Mouse (Mus musculus) ovary, adult 18-20 months (tissue): ENCODE measurements around the gene Cpz.

Experiments
- DNase-seq: peaks from one replicate; pipeline ENCODE4 v3.0.0; 2022; ENCODE audit warnings: low spot score, mixed read lengths

Gene Cpz

GRCm38 (mm10) chr5:35530442-35530841 is 4.9 kb upstream of the Cpz start:
- no peak for DNase-seq

DNA sequence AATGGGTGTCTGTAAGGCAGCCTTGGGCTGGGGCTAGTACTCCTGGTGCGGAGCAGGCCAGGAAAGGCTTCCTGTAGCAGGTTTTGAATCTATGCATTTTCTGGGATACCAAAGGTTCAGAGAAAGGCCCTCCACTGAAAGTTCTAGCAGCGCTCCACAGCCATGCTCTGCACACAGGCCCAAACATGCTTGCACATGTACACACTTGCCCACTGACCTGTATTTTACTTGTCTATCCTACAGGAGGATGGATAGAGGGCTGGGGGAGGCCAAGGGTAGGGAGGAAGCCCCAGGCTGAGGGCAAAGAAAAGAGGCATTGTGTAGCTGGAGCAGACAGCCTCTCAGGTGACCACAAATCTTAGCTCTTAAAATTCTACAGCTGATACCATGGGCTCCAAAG is 1.1 kb downstream of the Cpz start:
- no peak for DNase-seq

GRCm38 (mm10) chr5:35523735-35524134 is 1.8 kb downstream of the Cpz start:
- DNase-seq: no peak

- DNase-seq: no peak
These were observed 8.7 kb downstream of the Cpz start for GRCm38 (mm10) chr5:35516781-35517180.

- no peak for DNase-seq
These were observed 14.9 kb downstream of the Cpz start for GRCm38 (mm10) chr5:35510589-35510988.

DNA sequence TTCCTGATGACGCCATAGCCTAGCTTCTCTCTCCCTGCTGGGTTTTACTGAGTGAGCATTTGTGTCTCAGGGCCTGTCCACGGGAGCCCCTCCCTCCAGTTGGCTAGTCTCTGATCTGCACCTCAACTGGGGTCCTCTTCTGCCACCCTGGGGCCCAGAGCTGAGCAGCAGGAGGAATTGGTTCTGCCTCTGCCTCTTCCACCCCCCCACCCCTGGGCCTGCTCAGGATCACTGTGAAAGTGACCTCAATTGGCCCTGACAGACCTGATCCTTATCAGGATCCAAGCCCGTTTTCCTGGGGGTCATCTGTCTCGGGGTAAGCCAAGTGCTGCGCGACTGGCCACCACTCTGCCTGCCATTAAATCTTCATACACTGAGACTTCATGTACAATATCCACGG is 20.5 kb downstream of the Cpz start:
- DNase-seq: no peak

DNA sequence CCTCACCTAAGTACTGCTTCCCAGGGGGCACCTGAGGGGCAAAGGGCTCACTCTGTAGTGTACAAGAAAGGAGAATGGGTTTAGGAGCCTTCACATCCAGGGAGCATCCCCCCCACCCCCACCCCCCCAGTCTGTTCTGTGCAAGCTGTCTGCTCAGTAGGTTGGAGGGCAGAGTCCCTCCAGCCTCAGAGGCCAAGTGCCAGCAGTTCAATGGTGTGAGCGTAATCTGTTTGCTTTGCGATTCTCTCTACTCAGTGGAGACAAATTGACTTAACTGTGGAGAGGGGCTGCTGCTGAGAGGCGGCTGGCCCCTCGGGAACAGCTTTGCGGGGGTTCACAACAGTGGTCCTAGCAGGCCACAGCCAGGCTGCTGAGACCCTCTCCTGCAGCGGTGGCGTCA is 28.2 kb downstream of the Cpz start:
- no peak for DNase-seq

- no peak for DNase-seq
These were observed 29.5 kb downstream of the Cpz start for GRCm38 (mm10) chr5:35495989-35496388.

DNA sequence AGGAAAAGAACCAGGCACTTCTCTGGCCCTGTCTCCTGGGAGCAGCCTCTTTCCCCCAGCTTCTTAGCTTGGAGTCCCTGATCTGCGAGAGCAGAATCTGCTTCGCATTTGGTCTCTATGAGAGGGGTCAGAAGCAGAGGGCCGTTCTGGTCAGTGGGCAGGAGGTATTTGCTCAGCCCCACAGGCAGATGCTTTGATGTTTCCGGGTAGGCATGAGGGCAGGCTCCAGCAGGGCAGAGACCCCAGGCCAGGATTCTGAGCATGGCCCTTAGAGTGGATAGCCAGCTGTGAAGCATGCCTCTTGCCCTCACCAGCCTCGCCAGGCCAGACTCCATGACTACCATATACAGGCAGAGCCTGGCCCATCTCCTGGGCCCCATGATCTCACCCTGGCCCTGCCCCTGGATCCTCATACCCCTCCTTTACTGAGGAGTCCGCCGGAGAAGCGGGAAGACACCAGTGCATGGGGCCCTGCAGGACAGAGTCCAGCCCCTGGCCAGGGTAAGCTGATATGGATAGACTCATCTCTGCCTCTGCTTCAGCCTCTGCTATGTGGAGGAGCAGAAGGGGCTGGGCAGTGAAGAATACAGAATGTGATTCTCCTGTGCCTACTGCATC is 30.6 kb downstream of the Cpz start:
- DNase-seq: no peak

DNA sequence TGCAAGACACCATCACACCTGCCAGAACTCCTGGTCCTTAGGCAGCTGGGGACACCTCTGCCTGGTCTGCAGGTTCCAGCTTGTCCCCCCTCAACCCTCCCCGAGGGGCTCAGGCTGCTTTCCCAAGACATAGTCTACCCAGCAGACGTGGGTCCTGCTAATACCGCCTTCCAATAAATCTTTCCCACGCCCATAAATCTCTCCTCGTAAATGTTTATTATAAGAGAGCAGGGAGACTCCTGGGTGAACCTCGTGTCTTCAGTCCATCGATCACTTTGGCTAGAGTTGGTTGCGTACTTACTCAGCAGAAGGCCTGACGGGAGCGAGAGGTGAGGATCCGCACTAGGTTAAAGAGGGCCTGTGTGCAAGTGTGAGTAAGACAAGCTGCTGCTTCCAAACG is 31.7 kb downstream of the Cpz start:
- no peak for DNase-seq

DNA sequence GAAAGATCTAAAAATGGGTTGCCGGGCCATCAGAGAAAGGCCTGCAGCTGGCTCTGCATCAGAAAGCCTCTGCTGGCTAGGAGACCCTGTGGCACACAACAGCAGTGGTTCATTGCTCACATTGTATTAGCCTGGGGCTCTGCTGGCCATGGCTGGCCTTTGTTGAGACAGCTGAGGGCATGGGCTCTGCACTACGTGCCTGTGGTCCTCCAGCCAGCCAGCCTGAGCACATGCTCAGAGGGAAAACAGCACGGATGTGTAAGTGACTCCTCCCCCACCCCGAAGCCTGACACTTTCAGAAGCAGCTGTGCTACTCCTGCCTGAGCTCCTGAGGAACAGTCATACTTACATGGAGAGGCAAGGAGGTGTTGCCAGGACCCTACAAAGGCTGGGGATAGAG is 46.0 kb downstream of the Cpz start:
- DNase-seq: no peak

- DNase-seq: no peak
These were observed 50.3 kb downstream of the Cpz start for GRCm38 (mm10) chr5:35475236-35475635.

DNA sequence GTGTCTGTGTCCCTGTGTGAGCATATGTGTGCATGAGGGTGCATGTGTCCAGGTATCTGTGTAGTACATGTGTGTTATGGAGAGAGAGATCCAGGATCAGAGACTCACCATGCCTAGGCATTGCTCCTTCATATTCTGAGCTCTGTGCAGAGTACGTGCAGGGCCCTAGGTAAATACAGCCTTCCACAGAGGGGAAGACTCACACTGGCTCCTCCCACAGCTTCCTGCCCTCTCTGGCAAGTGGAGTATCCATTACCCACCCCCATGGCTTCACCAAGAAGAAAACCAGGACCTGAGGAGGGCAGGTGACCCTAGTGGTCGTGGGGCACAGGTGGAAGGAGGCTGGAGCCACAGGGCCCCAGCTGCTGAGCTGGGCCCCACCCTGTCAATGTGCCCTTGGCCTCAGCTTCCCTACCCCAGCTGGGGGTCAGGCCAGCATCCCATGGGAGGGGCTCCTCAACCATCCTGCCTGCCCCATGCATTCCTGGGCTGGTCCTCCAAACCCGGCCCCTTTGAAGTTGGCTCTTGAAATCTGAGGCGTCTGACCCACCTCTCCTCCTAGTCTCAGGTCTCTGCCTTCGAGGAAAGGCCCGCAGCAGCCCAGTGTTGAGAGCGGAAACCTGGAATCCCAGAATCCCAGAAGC is 54.5 kb downstream of the Cpz start:
- DNase-seq: no peak

- DNase-seq: no peak
These were observed 59.4 kb downstream of the Cpz start for GRCm38 (mm10) chr5:35465966-35466635.

GRCm38 (mm10) chr5:35462081-35462480 is 63.4 kb downstream of the Cpz start:
- DNase-seq: no peak

GRCm38 (mm10) chr5:35459760-35460159 is 65.7 kb downstream of the Cpz start:
- DNase-seq: no peak

DNA sequence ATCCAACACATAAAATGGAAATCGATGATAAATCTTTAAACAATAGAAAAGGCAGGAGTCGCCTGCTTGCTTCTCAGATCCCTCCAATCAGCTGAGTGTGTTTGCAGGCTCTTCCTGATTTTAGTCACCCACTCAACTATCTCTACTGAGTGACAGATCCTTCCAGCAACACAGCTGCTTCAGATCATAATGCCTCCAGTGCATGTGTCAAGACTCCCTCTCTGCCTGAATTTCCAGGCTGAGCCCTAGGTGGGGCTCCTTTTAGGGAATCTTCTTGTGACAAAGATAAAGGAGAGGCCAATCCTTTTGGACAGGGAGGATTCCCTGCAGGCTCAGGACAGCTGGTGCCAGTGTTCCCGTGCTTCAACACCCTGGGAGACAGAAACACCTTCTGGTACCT is 67.2 kb downstream of the Cpz start:
- no peak for DNase-seq

GRCm38 (mm10) chr5:35457364-35457763 is 68.1 kb downstream of the Cpz start:
- no peak for DNase-seq

DNA sequence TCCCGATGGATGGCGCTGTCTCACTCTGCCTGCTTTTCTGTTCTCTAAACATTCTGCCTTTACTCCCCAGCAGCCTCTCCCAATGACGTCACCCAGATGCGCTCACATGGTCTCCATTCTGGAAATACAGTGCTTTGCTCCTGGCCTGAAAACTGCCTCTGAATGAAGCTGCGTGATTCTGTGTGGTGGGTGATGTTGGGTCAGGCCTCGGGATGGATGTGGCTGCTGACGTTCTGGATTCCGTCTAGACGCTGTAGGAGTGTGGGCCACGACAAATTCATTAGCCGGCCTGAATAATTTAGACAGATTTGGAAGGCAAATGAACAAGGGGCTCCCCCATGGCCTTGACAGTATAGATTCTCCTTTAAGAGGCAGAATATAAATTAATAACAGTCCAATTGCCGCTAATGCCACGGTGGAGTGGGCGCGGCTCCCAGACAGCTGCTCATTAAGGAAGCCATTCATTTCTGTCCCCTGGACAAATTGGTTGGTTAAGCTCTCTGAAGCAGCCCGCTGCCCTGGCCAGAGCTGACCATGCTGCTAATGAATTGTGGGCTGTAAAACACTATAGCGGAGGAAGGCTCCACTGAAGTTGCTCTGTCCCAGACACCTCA is 71.2 kb downstream of the Cpz start:
- DNase-seq: no peak
